Mouse (Mus musculus) cerebellum, adult 2 months (tissue): ENCODE measurements around the gene Btd.

ENCODE experiments used
- CTCF ChIP-seq: fragments of 200-500 bp; IDR thresholded peaks from 2 replicates; pipeline ENCODE4 v1.5.1; 2011; ENCODE audit warnings: low read depth, mild to moderate bottlenecking, control low read depth, low read length, moderate library complexity, borderline replicate concordance; ENCODE audit not compliant: insufficient read depth
- POLR2A ChIP-seq: fragments of 200-500 bp; IDR thresholded peaks from 2 replicates; pipeline ENCODE4 v1.6.1; 2011; ENCODE audit warnings: low read length, control low read depth, borderline replicate concordance; ENCODE audit not compliant: insufficient read depth

DNA sequence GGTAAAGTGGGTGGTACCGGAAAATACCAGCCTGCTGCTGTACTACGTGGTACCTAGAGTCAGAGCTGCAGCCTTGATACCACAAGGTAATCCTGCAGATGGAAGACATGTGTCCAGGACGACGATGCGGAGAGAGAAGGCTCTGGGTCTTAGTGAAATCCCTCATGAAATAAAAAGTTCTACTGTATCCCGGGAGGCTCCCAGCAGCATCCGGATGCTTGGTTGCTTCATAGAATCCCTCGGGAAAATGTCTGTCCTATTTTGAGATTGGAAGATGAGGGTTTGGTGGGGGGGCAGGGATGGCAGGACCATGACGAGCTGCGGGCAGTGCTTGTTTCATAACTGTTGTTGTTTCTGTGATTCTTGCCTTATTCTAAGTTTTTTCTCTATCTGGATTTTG is 7.2 kb downstream of the Btd start:
- TF ChIP-seq CTCF (no peak), POLR2A (no peak)
